Mouse (Mus musculus) T-cell, adult 2 months (primary cell): ENCODE measurements around the gene D17Wsu92e.
A peak's percentile ranks its signal among the peaks of the same experiment; 100 is the strongest.

Experiments used
- DNase-seq: peaks from one replicate; pipeline ENCODE4 v3.0.0; 2022; ENCODE audit warnings: low spot score

The D17Wsu92e gene

GRCm38 (mm10) chr17:27790015-27790414 is 30.4 kb downstream of the D17Wsu92e start:
- no peak for DNase-seq

- no peak for DNase-seq
These were observed 31.8 kb downstream of the D17Wsu92e start for GRCm38 (mm10) chr17:27788456-27789172.

- DNase-seq, result peak; percentile 12
These were observed 36.9 kb downstream of the D17Wsu92e start for GRCm38 (mm10) chr17:27783567-27783966.

- DNase-seq, result no peak
These were observed 39.3 kb downstream of the D17Wsu92e start for GRCm38 (mm10) chr17:27781059-27781687.

GRCm38 (mm10) chr17:27779755-27780154 is 40.7 kb downstream of the D17Wsu92e start:
- DNase-seq, result peak; percentile 23

GRCm38 (mm10) chr17:27778671-27779355 is 41.6 kb downstream of the D17Wsu92e start:
- DNase-seq, result no peak

- DNase-seq, result no peak
These were observed 42.6 kb downstream of the D17Wsu92e start for GRCm38 (mm10) chr17:27777823-27778222.

GRCm38 (mm10) chr17:27774198-27774597 is 46.2 kb downstream of the D17Wsu92e start:
- no peak for DNase-seq

GRCm38 (mm10) chr17:27771616-27772015 is 48.8 kb downstream of the D17Wsu92e start:
- DNase-seq, result no peak

- peak; percentile 23 for DNase-seq
These were observed 51.5 kb downstream of the D17Wsu92e start for GRCm38 (mm10) chr17:27768817-27769542.

- no peak for DNase-seq
These were observed 52.9 kb downstream of the D17Wsu92e start for GRCm38 (mm10) chr17:27767543-27767942.

- DNase-seq, result no peak
These were observed 53.3 kb downstream of the D17Wsu92e start for GRCm38 (mm10) chr17:27767120-27767519.

- no peak for DNase-seq
These were observed 55.4 kb downstream of the D17Wsu92e start for GRCm38 (mm10) chr17:27765066-27765465.

GRCm38 (mm10) chr17:27764453-27764852 is 56.0 kb downstream of the D17Wsu92e start:
- DNase-seq, result no peak

GRCm38 (mm10) chr17:27762884-27763283 is 57.6 kb downstream of the D17Wsu92e start:
- DNase-seq, result no peak

GRCm38 (mm10) chr17:27761639-27762336 is 58.7 kb downstream of the D17Wsu92e start:
- DNase-seq, result peak; percentile 35

GRCm38 (mm10) chr17:27760169-27760568 is 60.3 kb downstream of the D17Wsu92e start:
- DNase-seq, result no peak

GRCm38 (mm10) chr17:27751314-27752202 is 68.9 kb downstream of the D17Wsu92e start:
- DNase-seq, result no peak

GRCm38 (mm10) chr17:27750451-27750942 is 70.0 kb downstream of the D17Wsu92e start:
- DNase-seq, result no peak

GRCm38 (mm10) chr17:27748123-27748522 is 72.3 kb downstream of the D17Wsu92e start:
- DNase-seq, result no peak
